ENCODE assay signal across 20 mouse cellular contexts in genomic region chr6:114685412-114685811, GRCm38 (mm10). TPM values are rescaled to one million over a fixed set of nuclear protein-coding genes. Genes with fewer than 3 reads are reported as not detected.
DNase-seq lines count a peak whose midpoint lies in the region; ATAC-seq and TF ChIP-seq lines count a peak whose summit lies in the region.
"Had no signal": no experiment of that assay in that cellular context is flagged by ENCODE, and none has a peak within 500 bp of the region (broad histone marks: within the 10 kb centered on the region; RNA-seq: fewer than 3 reads in every experiment).

No protein-coding gene starts in this region.

- H3K9ac ChIP-seq in forebrain, postnatal 0 days, result no peak overlapping the region
- no peak overlapping the region for H3K9ac ChIP-seq in forebrain, embryonic 16.5 days (replicated peaks; ENCODE audit: low read depth, low read length)
- no peak overlapping the region for H3K9ac ChIP-seq in midbrain, postnatal 0 days (replicated peaks; ENCODE audit: low read length, poor library complexity, severe bottlenecking)
- H3K9ac ChIP-seq in midbrain, embryonic 11.5 days (ENCODE audit: low read length), result no peak overlapping the region
- H3K9ac ChIP-seq: embryonic facial prominence, embryonic 12.5 days; forebrain, embryonic 15.5 days; heart, embryonic 15.5 days; hindbrain, embryonic 12.5 days; limb, embryonic 15.5 days; neural tube, embryonic 13.5 days had no signal

- H3K4me2 ChIP-seq in forebrain, postnatal 0 days (ENCODE audit: low read depth), result no peak overlapping the region
- H3K4me2 ChIP-seq in forebrain, embryonic 16.5 days (ENCODE audit: low read length), result no peak overlapping the region
- no peak overlapping the region for H3K4me2 ChIP-seq in midbrain, postnatal 0 days (ENCODE audit: low read depth, low read length, poor library complexity, severe bottlenecking)
- H3K4me2 ChIP-seq in midbrain, embryonic 11.5 days, result no peak overlapping the region
- H3K4me2 ChIP-seq: embryonic facial prominence, embryonic 12.5 days; forebrain, embryonic 15.5 days; heart, embryonic 15.5 days; hindbrain, embryonic 12.5 days; limb, embryonic 15.5 days; neural tube, embryonic 13.5 days had no signal

- H3K27ac ChIP-seq in forebrain, postnatal 0 days (ENCODE audit: low read depth, low read length), result no peak overlapping the region
- no peak overlapping the region for H3K27ac ChIP-seq in forebrain, embryonic 16.5 days (ENCODE audit: low read length)
- no peak overlapping the region for H3K27ac ChIP-seq in layer of hippocampus, adult 2 months
- no peak overlapping the region for H3K27ac ChIP-seq in midbrain, postnatal 0 days (ENCODE audit: low read depth, low read length)
- H3K27ac ChIP-seq in midbrain, embryonic 11.5 days (ENCODE audit: low read depth, low read length), result no peak overlapping the region
- no peak overlapping the region for H3K27ac ChIP-seq in cortical plate, adult 2 months (ENCODE audit: insufficient read depth, low read length)
- H3K27ac ChIP-seq: embryonic facial prominence, embryonic 12.5 days; forebrain, embryonic 15.5 days; heart, embryonic 15.5 days; hindbrain, embryonic 12.5 days; limb, embryonic 15.5 days; midbrain, embryonic 10.5 days; neural tube, embryonic 13.5 days had no signal

- WGBS in forebrain, postnatal 0 days, result 82% methylated on average over 1 of the region's 1 CpGs
- whole genome bisulfite sequencing in forebrain, embryonic 16.5 days, result 88% methylated on average over 1 of the region's 1 CpGs
- WGBS in midbrain, postnatal 0 days, result 75% methylated on average over 1 of the region's 1 CpGs
- WGBS in midbrain, embryonic 11.5 days, result 71% methylated on average over 1 of the region's 1 CpGs

- no peaks in the 10 kb centered on the region for H3K27me3 ChIP-seq in forebrain, postnatal 0 days (ENCODE audit: insufficient read depth, low read length)
- H3K27me3 ChIP-seq in forebrain, embryonic 16.5 days (replicated peaks; ENCODE audit: control insufficient read depth, insufficient read depth, low read length), result no peaks in the 10 kb centered on the region
- no peaks in the 10 kb centered on the region for H3K27me3 ChIP-seq in midbrain, postnatal 0 days (ENCODE audit: insufficient read depth, low read length)
- H3K27me3 ChIP-seq in midbrain, embryonic 11.5 days (ENCODE audit: control insufficient read depth, insufficient read depth, low read length), result peaks cover 3% of the 10 kb centered on the region; the same call in 1 of the 2 replicates
- H3K27me3 ChIP-seq: embryonic facial prominence, embryonic 12.5 days; forebrain, embryonic 15.5 days; heart, embryonic 15.5 days; hindbrain, embryonic 12.5 days; limb, embryonic 15.5 days; neural tube, embryonic 13.5 days had no signal

- no peak overlapping the region for H3K4me3 ChIP-seq in forebrain, postnatal 0 days (ENCODE audit: low read depth, low read length)
- no peak overlapping the region for H3K4me3 ChIP-seq in forebrain, embryonic 16.5 days (replicated peaks; ENCODE audit: low read length)
- no peak overlapping the region for H3K4me3 ChIP-seq in layer of hippocampus, adult 2 months
- no peak overlapping the region for H3K4me3 ChIP-seq in midbrain, postnatal 0 days (ENCODE audit: low read depth, low read length)
- H3K4me3 ChIP-seq in midbrain, embryonic 11.5 days (ENCODE audit: low read depth, low read length), result no peak overlapping the region
- H3K4me3 ChIP-seq in cortical plate, adult 2 months (ENCODE audit: insufficient read depth, low read length), result no peak overlapping the region
- H3K4me3 ChIP-seq: embryonic facial prominence, embryonic 12.5 days; forebrain, embryonic 15.5 days; heart, embryonic 15.5 days; hindbrain, embryonic 12.5 days; limb, embryonic 15.5 days; midbrain, embryonic 10.5 days; neural tube, embryonic 13.5 days had no signal

- no peak for ATAC-seq in forebrain, postnatal 0 days
- no peak for ATAC-seq in forebrain, embryonic 16.5 days
- no peak for ATAC-seq in midbrain, postnatal 0 days (ENCODE audit: low FRiP score)
- no peak for ATAC-seq in midbrain, embryonic 11.5 days (ENCODE audit: low FRiP score)
- ATAC-seq: forebrain, embryonic 15.5 days had no signal

- peaks cover 11% of the 10 kb centered on the region; the same call in 1 of the 2 replicates for H3K36me3 ChIP-seq in forebrain, postnatal 0 days (ENCODE audit: insufficient read depth)
- no peaks in the 10 kb centered on the region for H3K36me3 ChIP-seq in forebrain, embryonic 16.5 days (ENCODE audit: control insufficient read depth, insufficient read depth)
- peaks cover 9% of the 10 kb centered on the region for H3K36me3 ChIP-seq in midbrain, postnatal 0 days (ENCODE audit: insufficient read depth, low read length)
- H3K36me3 ChIP-seq in midbrain, embryonic 11.5 days (ENCODE audit: control insufficient read depth, insufficient read depth, low read length), result no peaks in the 10 kb centered on the region
- H3K36me3 ChIP-seq: embryonic facial prominence, embryonic 12.5 days; forebrain, embryonic 15.5 days; hindbrain, embryonic 12.5 days had no signal

- no peak for TF ChIP-seq POLR2A in cortical plate, adult 2 months (IDR thresholded peaks at IDR 0.05; ENCODE audit: extremely low read depth, insufficient read depth, low read length)

- H3K9me3 ChIP-seq in forebrain, postnatal 0 days (ENCODE audit: low read length), result no peaks in the 10 kb centered on the region
- no peaks in the 10 kb centered on the region for H3K9me3 ChIP-seq in forebrain, embryonic 16.5 days (ENCODE audit: control insufficient read depth, low read length)
- H3K9me3 ChIP-seq in midbrain, postnatal 0 days (ENCODE audit: low read length), result no peaks in the 10 kb centered on the region
- no peaks in the 10 kb centered on the region for H3K9me3 ChIP-seq in midbrain, embryonic 11.5 days (ENCODE audit: control insufficient read depth, low read length)
- H3K9me3 ChIP-seq: embryonic facial prominence, embryonic 12.5 days; forebrain, embryonic 15.5 days; heart, embryonic 15.5 days; hindbrain, embryonic 12.5 days; limb, embryonic 15.5 days; midbrain, embryonic 10.5 days; neural tube, embryonic 13.5 days had no signal

- no peak for DNase-seq in forebrain, postnatal 0 days
- DNase-seq in layer of hippocampus, adult 2 months (ENCODE audit: low spot score in 2 of 2), result no peak
- DNase-seq in layer of hippocampus, postnatal 10 days (ENCODE audit: low spot score in 2 of 2), result no peak
- no peak for DNase-seq in midbrain, postnatal 0 days (ENCODE audit: low spot score)
- DNase-seq in midbrain, embryonic 11.5 days (ENCODE audit: low spot score, missing footprints), result no peak
- no peak for DNase-seq in cerebellum, adult 9-11 months
- DNase-seq: cerebellum, adult 11-12 months; cerebellum, postnatal 36 days; heart, adult 11 months; kidney, postnatal 10 days; lung, postnatal 4 days had no signal

- TF ChIP-seq CTCF in forebrain, postnatal 0 days (IDR thresholded peaks at IDR 0.05; ENCODE audit: low read depth), result peak; percentile 51
- peak; percentile 69 for TF ChIP-seq CTCF in layer of hippocampus, adult 2 months (conservative IDR thresholded peaks at IDR 0.05)
- TF ChIP-seq CTCF in midbrain, postnatal 0 days (IDR thresholded peaks at IDR 0.05), result peak; percentile 53
- peak; percentile 31 for TF ChIP-seq CTCF in cortical plate, adult 2 months (IDR thresholded peaks at IDR 0.05; ENCODE audit: extremely low read depth, insufficient read depth, low read length)

- H3K4me1 ChIP-seq in forebrain, postnatal 0 days (ENCODE audit: insufficient read depth), result no peaks in the 10 kb centered on the region
- no peaks in the 10 kb centered on the region for H3K4me1 ChIP-seq in forebrain, embryonic 16.5 days (replicated peaks; ENCODE audit: control insufficient read depth, insufficient read depth, low read length)
- H3K4me1 ChIP-seq in midbrain, postnatal 0 days (ENCODE audit: insufficient read depth, low read length), result no peaks in the 10 kb centered on the region
- H3K4me1 ChIP-seq in midbrain, embryonic 11.5 days (ENCODE audit: control insufficient read depth, insufficient read depth, low read length), result peaks cover 16% of the 10 kb centered on the region
- H3K4me1 ChIP-seq in cortical plate, adult 2 months (ENCODE audit: control insufficient read depth, insufficient read depth, low read length), result peaks cover 4% of the 10 kb centered on the region
- H3K4me1 ChIP-seq: forebrain, embryonic 15.5 days; limb, embryonic 15.5 days had no signal

RNA-seq across cellular contexts. Expression of gene Atg7, which starts 42.5 kb away (rescaled TPM):
- 14.5 and 18.9 TPM in 2 replicates for total RNA-seq in forebrain, postnatal 0 days (2014; rRNA removed)
- polyA plus RNA-seq in forebrain, postnatal 0 days (2015; fragmentation: Nextera tagmentation; extraction: Ambion mirVana), result 18.9 and 19.1 TPM in 2 replicates
- polyA plus RNA-seq in forebrain, embryonic 16.5 days (2015; fragmentation: Nextera tagmentation; extraction: Ambion mirVana), result 22.8 and 23.2 TPM in 2 replicates
- 10 to 100 TPM; 24.7 to 26.5 TPM for total RNA-seq in layer of hippocampus, adult 2 months (2021)
- 10 to 100 TPM; 23.7 to 28.4 TPM for total RNA-seq in layer of hippocampus, postnatal 10 days (2021)
- 13.9 and 21.5 TPM in 2 replicates for total RNA-seq in midbrain, postnatal 0 days (2014; rRNA removed)
- polyA plus RNA-seq in midbrain, postnatal 0 days (2015; fragmentation: Nextera tagmentation; extraction: Ambion mirVana), result 15.3 and 17.1 TPM in 2 replicates
- polyA plus RNA-seq in midbrain, embryonic 11.5 days (2014; fragmentation: Nextera tagmentation; extraction: Ambion mirVana), result 17.6 and 20.6 TPM in 2 replicates
- polyA plus RNA-seq in cortical plate, adult 2 months (2012; rRNA removed), result 22.4 and 25.3 TPM in 2 replicates
